Mouse (Mus musculus) cortical plate, adult 2 months (tissue): ENCODE measurements around the gene Gm10406.
"Not testable (repeated sequence)": the region's sequence is repeated elsewhere in the genome, so short reads cannot be mapped to it uniquely, and the experiment has no call there.

Source experiments
- CTCF ChIP-seq: fragments of 200-500 bp; IDR thresholded peaks from 2 replicates; pipeline ENCODE4 v1.5.1; 2011; ENCODE audit warnings: mild to moderate bottlenecking, control low read depth, low read length; ENCODE audit not compliant: insufficient read depth; ENCODE audit errors: extremely low read depth
- POLR2A ChIP-seq: fragments of 200-500 bp; IDR thresholded peaks from 2 replicates; pipeline ENCODE4 v1.6.1; 2011; ENCODE audit warnings: mild to moderate bottlenecking, low read length, control low read depth; ENCODE audit not compliant: insufficient read depth; ENCODE audit errors: extremely low read depth

GRCm38 (mm10) chr14:7044870-7045269 lies 17.6 kb upstream of the Gm10406 start, which contains the start of gene Gm3685:
- not testable (repeated sequence) for TF ChIP-seq POLR2A, CTCF
